Mouse (Mus musculus) megakaryocyte, embryonic 14.5 days (primary cell): ENCODE results near the gene Als2. TPM values are rescaled to one million over a fixed set of nuclear protein-coding genes. Genes with fewer than 3 reads are reported as not detected.

Experiments used
- H3K27me3 ChIP-seq: replicated peaks from 2 replicates; pipeline ENCODE3; 2012; ENCODE audit warnings: inconsistent platforms
- H3K36me3 ChIP-seq: replicated peaks from 2 replicates; pipeline ENCODE3; 2012; ENCODE audit warnings: low read length, inconsistent platforms, mixed read lengths
- H3K4me1 ChIP-seq: 2 replicates; pipeline ENCODE4 v1.6.1; 2012; ENCODE audit warnings: inconsistent platforms
- H3K4me3 ChIP-seq: replicated peaks from 2 replicates; pipeline ENCODE3; 2012; ENCODE audit warnings: moderate library complexity, mild to moderate bottlenecking, inconsistent platforms
- H3K9me3 ChIP-seq: 2 replicates; pipeline ENCODE4 v1.6.1; 2012; ENCODE audit warnings: inconsistent platforms
- FLI1 ChIP-seq: IDR thresholded peaks from 2 replicates; pipeline ENCODE4 v1.6.1; 2012; ENCODE audit warnings: low read length, inconsistent platforms, mixed read lengths
- GATA1 ChIP-seq: IDR thresholded peaks from 3 replicates; pipeline ENCODE4 v1.6.1; 2012; ENCODE audit warnings: mixed read lengths, low read length, inconsistent platforms, borderline replicate concordance
- polyA plus RNA-seq: library from polyadenylated mRNA; stranded (reverse); fragments of >175 nt; gene quantifications from 2 replicates; pipeline ENCODE4 v1.2.3, GENCODE M21; 2012; ENCODE audit warnings: low replicate concordance; ENCODE audit not compliant: insufficient read depth

The Als2 gene
- polyA plus RNA-seq, 1 experiment: 0.69 TPM

- TF ChIP-seq FLI1 (no peak), GATA1 (no peak)
- no peaks in the 10 kb centered on the region for H3K9me3 ChIP-seq
- no peaks in the 10 kb centered on the region for H3K27me3 ChIP-seq
- H3K36me3 ChIP-seq: peaks cover 53% of the 10 kb centered on the region
- H3K4me3 ChIP-seq: no peak overlapping the region
- peaks cover 17% of the 10 kb centered on the region for H3K4me1 ChIP-seq
These were observed 51.6 kb downstream of the Als2 start for GRCm38 (mm10) chr1:59185410-59185809.

GRCm38 (mm10) chr1:59183045-59183444 lies 54.0 kb downstream of the Als2 start:
- no peaks in the 10 kb centered on the region for H3K27me3 ChIP-seq
- H3K4me1 ChIP-seq: peaks cover 18% of the 10 kb centered on the region
- no peak for TF ChIP-seq GATA1
- no peak for TF ChIP-seq FLI1
- no peaks in the 10 kb centered on the region for H3K9me3 ChIP-seq
- H3K4me3 ChIP-seq: no peak overlapping the region
- peaks cover 68% of the 10 kb centered on the region for H3K36me3 ChIP-seq

GRCm38 (mm10) chr1:59182373-59182772 lies 54.7 kb downstream of the Als2 start:
- Histone ChIP-seq H3K9me3 (no peaks in the 10 kb centered on the region), H3K27me3 (no peaks in the 10 kb centered on the region), H3K4me1 (peaks cover 18% of the 10 kb centered on the region), H3K4me3 (no peak overlapping the region), H3K36me3 (peaks cover 75% of the 10 kb centered on the region)
- TF ChIP-seq GATA1 (no peak), FLI1 (no peak)

- Histone ChIP-seq H3K27me3 (no peaks in the 10 kb centered on the region), H3K4me3 (no peak overlapping the region), H3K4me1 (peaks cover 18% of the 10 kb centered on the region), H3K36me3 (peaks cover 66% of the 10 kb centered on the region), H3K9me3 (no peaks in the 10 kb centered on the region)
- TF ChIP-seq FLI1: no peak
- no peak for TF ChIP-seq GATA1
These were observed 57.0 kb downstream of the Als2 start for GRCm38 (mm10) chr1:59180003-59180402.

GRCm38 (mm10) chr1:59178401-59178800 lies 58.6 kb downstream of the Als2 start:
- peaks cover 60% of the 10 kb centered on the region for H3K36me3 ChIP-seq

GRCm38 (mm10) chr1:59174514-59175373 lies 62.3 kb downstream of the Als2 start:
- H3K36me3 ChIP-seq: peaks cover 42% of the 10 kb centered on the region
- TF ChIP-seq FLI1: no peak
- no peak for TF ChIP-seq GATA1

More at GRCm38 (mm10) chr1:59178401-59178800, 58.6 kb downstream of the Als2 start:
- H3K4me1 ChIP-seq: peaks cover 14% of the 10 kb centered on the region
- TF ChIP-seq FLI1: no peak
- no peak for TF ChIP-seq GATA1
- H3K4me3 ChIP-seq: no peak overlapping the region
- no peaks in the 10 kb centered on the region for H3K9me3 ChIP-seq
- H3K27me3 ChIP-seq: no peaks in the 10 kb centered on the region

GRCm38 (mm10) chr1:59173023-59173422 lies 64.0 kb downstream of the Als2 start:
- peaks cover 35% of the 10 kb centered on the region for H3K36me3 ChIP-seq
- H3K4me1 ChIP-seq: peaks cover 30% of the 10 kb centered on the region
- no peak for TF ChIP-seq FLI1
- TF ChIP-seq GATA1: no peak
- H3K4me3 ChIP-seq: no peak overlapping the region
- H3K9me3 ChIP-seq: no peaks in the 10 kb centered on the region
- H3K27me3 ChIP-seq: no peaks in the 10 kb centered on the region

More at GRCm38 (mm10) chr1:59174514-59175373, 62.3 kb downstream of the Als2 start:
- Histone ChIP-seq H3K4me1 (peaks cover 30% of the 10 kb centered on the region), H3K27me3 (no peaks in the 10 kb centered on the region), H3K4me3 (no peak overlapping the region), H3K9me3 (no peaks in the 10 kb centered on the region)

GRCm38 (mm10) chr1:59171875-59172274 lies 65.2 kb downstream of the Als2 start:
- peaks cover 30% of the 10 kb centered on the region for H3K4me1 ChIP-seq
- H3K27me3 ChIP-seq: no peaks in the 10 kb centered on the region
- H3K9me3 ChIP-seq: peaks cover 4% of the 10 kb centered on the region; the same call in 1 of the 2 replicates
- TF ChIP-seq GATA1: no peak
- TF ChIP-seq FLI1: no peak
- peak overlapping the region; percentile 6 for H3K4me3 ChIP-seq
- peaks cover 37% of the 10 kb centered on the region for H3K36me3 ChIP-seq

- H3K4me3 ChIP-seq: no peak overlapping the region
- no peaks in the 10 kb centered on the region for H3K27me3 ChIP-seq
- peaks cover 30% of the 10 kb centered on the region for H3K4me1 ChIP-seq
- TF ChIP-seq GATA1: no peak
- TF ChIP-seq FLI1: no peak
- H3K9me3 ChIP-seq: peaks cover 8% of the 10 kb centered on the region
- peaks cover 50% of the 10 kb centered on the region for H3K36me3 ChIP-seq
These were observed 66.7 kb downstream of the Als2 start for GRCm38 (mm10) chr1:59170290-59170689.

- TF ChIP-seq GATA1 (no peak), FLI1 (no peak)
- H3K4me1 ChIP-seq: peaks cover 30% of the 10 kb centered on the region
- no peak overlapping the region for H3K4me3 ChIP-seq
- H3K36me3 ChIP-seq: peaks cover 46% of the 10 kb centered on the region
- H3K27me3 ChIP-seq: no peaks in the 10 kb centered on the region
- H3K9me3 ChIP-seq: peaks cover 8% of the 10 kb centered on the region
These were observed 67.4 kb downstream of the Als2 start for GRCm38 (mm10) chr1:59169586-59169985.

GRCm38 (mm10) chr1:59168556-59168955 lies 68.5 kb downstream of the Als2 start:
- Histone ChIP-seq H3K36me3 (peaks cover 55% of the 10 kb centered on the region), H3K4me3 (no peak overlapping the region), H3K27me3 (no peaks in the 10 kb centered on the region), H3K9me3 (peaks cover 8% of the 10 kb centered on the region), H3K4me1 (peaks cover 34% of the 10 kb centered on the region)
- TF ChIP-seq FLI1 (no peak), GATA1 (no peak)
